ENCODE assay signal across 20 mouse cellular contexts in genomic region chr1:16023136-16023535, GRCm38 (mm10).
"Had no signal": no experiment of that assay in that cellular context is flagged by ENCODE, and none has a peak within 500 bp of the region (broad histone marks: within the 10 kb centered on the region; RNA-seq: fewer than 3 reads in every experiment).

No protein-coding gene starts in this region.

- H3K36me3 ChIP-seq: limb, embryonic 10.5 days; limb, embryonic 13.5 days; liver, embryonic 12.5 days; liver, embryonic 15.5 days; lung, embryonic 15.5 days; midbrain, embryonic 10.5 days; midbrain, embryonic 13.5 days had no signal

- H3K9me3 ChIP-seq: limb, embryonic 10.5 days; limb, embryonic 13.5 days; liver, embryonic 12.5 days; liver, embryonic 15.5 days; lung, embryonic 15.5 days; midbrain, embryonic 10.5 days; midbrain, embryonic 13.5 days had no signal

- H3K4me2 ChIP-seq: limb, embryonic 13.5 days; liver, embryonic 12.5 days; liver, embryonic 15.5 days; lung, embryonic 15.5 days; midbrain, embryonic 13.5 days had no signal

- H3K9ac ChIP-seq: limb, embryonic 13.5 days; liver, embryonic 12.5 days; liver, embryonic 15.5 days; lung, embryonic 15.5 days; midbrain, embryonic 13.5 days had no signal

- H3K4me3 ChIP-seq: layer of hippocampus, adult 2 months; limb, embryonic 10.5 days; limb, embryonic 13.5 days; liver, embryonic 12.5 days; liver, embryonic 15.5 days; lung, embryonic 15.5 days; megakaryocyte, embryonic 14.5 days; midbrain, embryonic 10.5 days; midbrain, embryonic 13.5 days; myocyte had no signal

- H3K4me1 ChIP-seq: limb, embryonic 10.5 days; limb, embryonic 13.5 days; liver, embryonic 12.5 days; liver, embryonic 15.5 days; lung, embryonic 15.5 days; megakaryocyte, embryonic 14.5 days; midbrain, embryonic 10.5 days; midbrain, embryonic 13.5 days had no signal

- DNase-seq: kidney, adult 11 months; kidney, adult 9 months; kidney, postnatal 25 days; layer of hippocampus, adult 9-11 months; liver; lung, adult 18-20 months; lung, postnatal 10 days; lung, postnatal 36 days had no signal

- H3K27ac ChIP-seq: kidney, postnatal 0 days; layer of hippocampus, adult 2 months; limb, embryonic 10.5 days; limb, embryonic 13.5 days; liver, embryonic 12.5 days; liver, embryonic 15.5 days; lung, embryonic 15.5 days; midbrain, embryonic 10.5 days; midbrain, embryonic 13.5 days had no signal

- ATAC-seq: liver, embryonic 12.5 days; midbrain, embryonic 13.5 days; midbrain, embryonic 16.5 days had no signal

- H3K27me3 ChIP-seq: limb, embryonic 13.5 days; liver, embryonic 12.5 days; liver, embryonic 15.5 days; lung, embryonic 15.5 days; megakaryocyte, embryonic 14.5 days; midbrain, embryonic 13.5 days had no signal
